Mouse (Mus musculus) naive thymus-derived CD4-positive, alpha-beta T cell, adult 5 months (primary cell): ENCODE data around the gene Arhgef40. TPM values are rescaled to one million over a fixed set of nuclear protein-coding genes. Genes with fewer than 3 reads are reported as not detected.

Experiments
- polyA plus RNA-seq: library from polyadenylated mRNA; unstranded; fragments of 100-300 nt; shearing (Covaris generic); gene quantifications from one replicate; pipeline ENCODE4 v1.2.1, GENCODE M21; 2017

Arhgef40 gene
- polyA plus RNA-seq: 0.21 TPM

GRCm38 (mm10) chr14:51984247-51985231 lies at the start of gene Arhgef40:
Gene Arhgef40, plus strand, starts transcription at chr14:51984719.

GRCm38 (mm10) chr14:52015445-52016100 lies 31.1 kb downstream of the Arhgef40 start, which contains the start of gene Tmem253:
Gene Tmem253, plus strand, starts transcription at chr14:52015658.

GRCm38 (mm10) chr14:52020486-52021137 lies 36.1 kb downstream of the Arhgef40 start, which contains the start of gene Zfp219:
Gene Zfp219, minus strand, starts transcription at chr14:52020733.

GRCm38 (mm10) chr14:52042359-52042758 lies 57.8 kb downstream of the Arhgef40 start, which contains the start of gene Olfr221:
Gene Olfr221, minus strand, starts transcription at chr14:52042459.

Other genes starting within 250 kb of the Arhgef40 start
- gene Ang4, start 211.1 kb upstream of the Arhgef40 start, polyA plus RNA-seq: not detected
- gene AY358078, start 184.7 kb upstream of the Arhgef40 start, polyA plus RNA-seq: not detected
- not detected for gene Ear6, start 131.0 kb upstream of the Arhgef40 start, polyA plus RNA-seq
- gene Mettl17, start 99.9 kb upstream of the Arhgef40 start, polyA plus RNA-seq: 50.9 TPM
- 0.29 TPM for gene Slc39a2, start 91.8 kb upstream of the Arhgef40 start, polyA plus RNA-seq
- 29.5 TPM for gene Ndrg2, start 70.6 kb upstream of the Arhgef40 start, polyA plus RNA-seq
- not detected for gene Tppp2, start 66.3 kb upstream of the Arhgef40 start, polyA plus RNA-seq
- not detected for gene Rnase13, start 61.9 kb upstream of the Arhgef40 start, polyA plus RNA-seq
- not detected for gene Tmem253, start 30.9 kb downstream of the Arhgef40 start, polyA plus RNA-seq
- gene Zfp219, start 36.0 kb downstream of the Arhgef40 start, polyA plus RNA-seq: 16.4 TPM
- gene Olfr221, start 57.7 kb downstream of the Arhgef40 start, polyA plus RNA-seq: not detected
- 468 TPM for gene Hnrnpc, start 119.3 kb downstream of the Arhgef40 start, polyA plus RNA-seq
- gene Rpgrip1, start 126.0 kb downstream of the Arhgef40 start, polyA plus RNA-seq: 5.3 TPM
- 17.0 TPM for gene Supt16, start 212.7 kb downstream of the Arhgef40 start, polyA plus RNA-seq